Mouse (Mus musculus) left cerebral cortex, postnatal 14 days (tissue): Measurements from ENCODE around the gene Dus1l. TPM values are rescaled to one million over a fixed set of nuclear protein-coding genes. Genes with fewer than 3 reads are reported as not detected.
A peak's percentile ranks its signal among the peaks of the same experiment; 100 is the strongest.
"Not testable (repeated sequence)": the region's sequence is repeated elsewhere in the genome, so short reads cannot be mapped to it uniquely, and the experiment has no call there.

Experiments
- DNase-seq, 2 experiments: peaks; one replicate each; pipeline ENCODE4 v3.0.0; 2021 to 2022; ENCODE audit warnings: low spot score in 2 of 2, mixed read lengths in 1 of 2
- intact Hi-C: fragments of 180-260 bp; cut with DNase I; formaldehyde crosslinking; loops from one replicate; pipeline ENCODE4 v1.15.1; 2025
- total RNA-seq, 2 experiments: library from RNA; stranded (reverse); gene quantifications; 2 replicates each; pipeline ENCODE4 v1.2.3; 2021

Gene Dus1l
- total RNA-seq, 2 experiments from 2014 or later = 44.2 to 49.0 TPM

DNA sequence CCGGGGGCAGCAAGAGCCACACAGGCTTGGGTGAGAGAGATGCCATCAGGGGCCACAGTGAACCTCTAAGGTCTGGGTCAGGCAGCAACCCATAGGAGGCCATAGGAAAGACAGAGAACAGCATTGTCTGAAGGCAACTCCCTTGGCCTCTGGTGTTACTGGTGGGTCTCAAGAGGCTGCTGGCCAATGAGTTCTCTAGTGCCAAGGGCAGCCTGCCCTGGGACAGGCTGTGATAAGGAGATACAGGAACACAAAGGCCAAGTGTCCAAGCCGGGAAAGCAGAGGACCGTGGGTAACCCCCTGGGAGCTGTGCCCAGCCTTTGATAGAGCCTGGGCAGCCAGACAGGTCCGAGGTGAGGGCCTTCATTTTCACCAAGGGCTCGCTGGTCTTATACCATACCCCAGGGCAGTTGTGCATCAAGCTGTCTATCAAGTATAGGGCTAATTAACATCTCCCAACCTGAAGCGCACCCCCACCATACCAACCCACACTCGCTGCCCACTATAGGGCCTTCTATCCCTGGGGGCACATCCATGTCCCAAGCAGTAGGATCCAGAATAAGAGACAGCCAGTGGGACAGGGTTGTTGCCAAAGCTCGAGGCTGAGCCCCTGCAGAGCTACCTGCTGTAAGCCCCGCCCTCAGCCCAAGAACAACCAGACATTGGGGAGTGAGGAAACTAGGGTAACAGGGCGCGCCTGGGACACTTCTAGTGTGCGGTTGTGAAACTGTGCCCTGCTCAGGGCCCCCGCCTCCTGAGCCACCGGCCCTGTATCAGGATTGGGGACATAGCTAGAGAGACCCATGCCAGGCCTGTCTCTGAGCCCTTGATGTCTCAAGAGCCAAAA lies 25.1 kb upstream of the Dus1l start:
- no peak for DNase-seq
- intact Hi-C loops = loop anchor here (5.0 kb wide), 1 partner anchor 81 kb away; no protein-coding TSS in a partner anchor

GRCm38 (mm10) chr11:120820546-120820945 lies 24.3 kb upstream of the Dus1l start:
- intact Hi-C loops = loop anchor here (5.0 kb wide), 1 partner anchor 82 kb away; no protein-coding TSS in a partner anchor
- DNase-seq = no peak

GRCm38 (mm10) chr11:120819556-120819955 lies 23.4 kb upstream of the Dus1l start:
- DNase-seq = no peak

DNA sequence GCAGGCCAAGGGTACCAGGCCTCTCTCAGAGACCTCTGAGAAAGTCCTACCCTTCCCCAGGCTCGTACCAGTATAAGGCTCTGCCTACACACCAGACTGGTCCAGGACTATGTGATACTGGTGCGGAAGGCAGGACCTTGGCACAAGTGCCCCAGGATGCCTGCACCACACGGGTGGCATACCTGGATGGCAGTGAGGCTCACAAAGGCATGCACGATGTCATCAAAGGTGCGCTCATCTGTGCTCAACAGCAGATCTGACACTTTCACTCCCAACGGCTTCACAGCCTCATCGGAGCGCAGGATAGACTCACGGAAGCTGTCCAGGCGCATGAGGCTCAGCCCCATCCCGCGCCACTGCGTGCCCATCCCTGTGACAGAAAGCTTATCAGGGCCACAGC lies 22.0 kb upstream of the Dus1l start:
- intact Hi-C loops = no loop called here
- no peak for DNase-seq

More at GRCm38 (mm10) chr11:120819556-120819955, 23.4 kb upstream of the Dus1l start:
- intact Hi-C loops = no loop called here

DNA sequence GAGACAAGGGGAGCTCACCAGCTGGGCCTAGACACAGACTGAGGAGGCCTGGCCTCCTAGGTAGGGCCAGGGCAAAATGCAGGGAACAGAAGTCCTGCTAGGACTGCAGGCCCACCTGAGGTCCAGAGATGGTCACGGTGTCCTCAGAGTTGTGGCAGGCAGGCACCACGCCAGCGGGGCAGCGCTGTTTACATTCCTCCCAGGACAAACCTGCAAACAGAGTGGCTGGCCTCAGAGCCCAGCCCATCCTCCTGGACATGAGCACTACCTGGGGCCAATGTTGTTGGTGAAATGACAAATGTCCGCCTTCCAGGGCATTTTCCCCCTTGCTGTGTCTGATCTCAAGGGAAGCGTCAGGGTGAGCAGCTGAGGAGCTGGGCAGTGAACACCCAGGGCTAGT lies 21.2 kb upstream of the Dus1l start:
- intact Hi-C loops = no loop called here
- no peak for DNase-seq

DNA sequence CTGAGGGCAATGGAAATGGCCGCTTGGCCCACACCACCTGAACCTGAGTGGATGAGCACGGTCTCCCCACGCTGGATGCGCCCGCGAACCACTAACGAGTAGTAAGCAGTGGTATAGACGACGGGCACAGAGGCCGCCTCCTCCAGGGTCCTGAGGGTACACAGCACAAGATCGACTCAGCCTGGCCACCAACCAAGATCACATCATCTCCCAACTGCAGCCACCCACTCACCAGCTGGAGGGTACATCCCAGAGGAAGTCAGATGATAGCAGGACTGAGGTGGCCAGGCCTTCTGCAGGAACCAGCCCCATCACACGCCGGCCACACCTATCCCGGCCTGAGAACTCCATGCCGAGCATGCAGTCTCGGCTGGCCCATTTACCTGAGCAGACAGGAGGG lies 15.9 kb upstream of the Dus1l start:
- intact Hi-C loops = no loop called here
- no peak for DNase-seq

DNA sequence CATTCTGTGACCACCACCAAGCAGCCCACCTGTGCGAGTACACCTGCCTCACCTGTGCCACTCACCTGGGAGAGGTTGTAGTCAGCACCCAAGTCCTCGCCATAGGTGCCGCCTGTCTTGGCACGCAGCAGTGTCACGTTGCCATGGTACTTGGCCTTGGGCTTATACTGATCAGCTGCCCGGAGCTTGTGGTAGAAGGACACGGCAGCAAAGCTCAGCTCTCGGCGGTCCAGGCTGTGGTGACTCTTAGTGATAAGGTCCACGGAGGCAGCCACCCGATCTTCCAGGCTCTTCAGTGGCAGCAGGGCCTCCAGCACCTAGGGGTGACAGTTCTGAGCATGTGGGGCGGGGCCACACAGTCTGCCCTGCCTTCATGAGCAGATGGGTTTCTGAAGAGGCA lies 11.8 kb upstream of the Dus1l start:
- no peak for DNase-seq
- intact Hi-C loops = no loop called here

DNA sequence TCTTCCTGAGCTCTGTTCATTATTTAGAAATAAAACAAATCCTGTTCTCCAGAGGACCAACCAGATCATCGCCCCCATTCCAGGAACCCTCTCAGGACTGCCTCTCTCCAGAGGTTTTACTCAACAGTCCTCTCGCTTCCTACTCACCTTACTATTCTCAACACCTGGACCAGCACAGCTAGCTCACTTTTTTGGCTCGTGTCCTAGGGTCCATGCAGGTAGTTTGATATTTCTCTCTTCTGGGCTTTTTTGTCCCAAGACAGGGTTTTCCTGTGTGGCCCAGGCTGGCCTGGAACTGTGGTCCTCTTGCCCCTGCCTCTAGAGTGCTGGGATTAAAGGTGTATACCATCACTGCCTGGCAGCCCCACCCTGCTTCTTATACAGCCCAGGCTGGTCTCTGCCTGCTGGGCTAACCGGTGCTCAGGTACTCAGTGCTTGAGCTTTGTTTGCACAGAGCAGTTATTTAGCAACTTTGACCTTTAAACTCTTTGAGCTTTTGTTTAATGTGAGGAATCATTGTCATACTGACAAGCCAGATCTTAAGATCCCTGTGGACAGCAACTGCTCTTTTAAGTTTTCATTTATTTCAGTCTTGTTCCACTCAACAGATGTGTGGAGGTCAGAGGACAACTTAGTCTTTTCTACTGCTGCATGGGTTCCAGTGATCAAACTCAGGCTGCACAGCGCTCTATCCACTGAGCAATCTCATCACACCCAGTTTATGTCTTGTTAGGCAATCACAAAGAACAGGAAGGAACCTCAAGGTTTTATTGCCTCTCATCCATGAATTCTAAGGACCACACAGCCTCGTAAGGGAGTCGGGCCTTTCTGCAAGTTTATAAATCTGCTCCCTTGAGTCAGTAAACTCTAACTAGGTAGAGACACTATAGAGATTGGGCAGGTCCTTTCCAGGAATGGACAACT lies 9.4 kb upstream of the Dus1l start:
- no peak for DNase-seq
- intact Hi-C loops = no loop called here

GRCm38 (mm10) chr11:120804769-120805168 lies 8.6 kb upstream of the Dus1l start:
- intact Hi-C loops = no loop called here
- no peak for DNase-seq

DNA sequence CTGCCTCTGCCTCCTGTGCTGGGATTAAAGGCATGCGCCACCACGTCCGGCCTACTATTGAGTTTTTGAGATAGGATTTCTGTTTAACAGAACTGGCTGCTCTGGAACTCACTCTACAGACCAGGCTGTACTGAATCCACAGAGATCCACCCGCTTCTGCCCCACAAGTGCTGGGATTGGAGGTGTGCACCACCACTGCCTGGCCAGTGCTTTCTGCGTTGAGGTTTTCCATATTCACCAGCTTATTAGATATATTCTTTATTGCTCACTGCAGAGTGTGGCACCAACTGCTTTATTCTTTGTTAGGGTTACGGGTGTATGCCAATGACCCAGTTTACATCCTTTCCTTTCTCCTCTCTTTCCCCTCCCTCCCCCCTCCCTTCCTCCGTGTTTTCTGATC lies 8.1 kb upstream of the Dus1l start:
- no peak for DNase-seq
- intact Hi-C loops = no loop called here

- DNase-seq = peak; percentile 87 to 90
- intact Hi-C loops = loop anchor here (1.0 kb wide), 1 partner anchor 80 kb away; no protein-coding TSS in a partner anchor
These were observed 4.1 kb upstream of the Dus1l start for GRCm38 (mm10) chr11:120800061-120800904.

- intact Hi-C loops = no loop called here
- no peak for DNase-seq
These were observed 3.2 kb upstream of the Dus1l start for GRCm38 (mm10) chr11:120799316-120799890.

DNA sequence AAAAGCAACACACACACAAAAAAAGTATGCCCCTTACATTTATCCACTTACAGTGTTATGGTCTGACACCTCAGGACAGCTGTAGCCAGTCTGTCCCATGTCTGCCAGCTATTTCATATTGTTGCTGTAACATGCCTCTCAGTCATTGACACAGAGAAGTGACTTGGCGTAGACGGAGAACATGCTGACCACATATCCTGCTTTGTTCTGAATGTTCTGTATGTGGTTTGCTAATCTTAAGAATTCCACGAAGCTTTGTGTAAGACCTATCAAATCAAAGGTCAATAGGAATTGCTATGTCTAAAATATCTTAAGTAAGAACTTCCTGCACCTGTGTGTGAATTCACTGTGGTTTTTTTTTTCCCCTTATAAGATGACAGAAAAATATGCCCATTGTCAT lies 2.0 kb upstream of the Dus1l start:
- intact Hi-C loops = no loop called here
- DNase-seq = no peak

GRCm38 (mm10) chr11:120796614-120796946 lies 377 bp upstream of the Dus1l start:
- no peak for DNase-seq
- intact Hi-C loops = no loop called here

DNA sequence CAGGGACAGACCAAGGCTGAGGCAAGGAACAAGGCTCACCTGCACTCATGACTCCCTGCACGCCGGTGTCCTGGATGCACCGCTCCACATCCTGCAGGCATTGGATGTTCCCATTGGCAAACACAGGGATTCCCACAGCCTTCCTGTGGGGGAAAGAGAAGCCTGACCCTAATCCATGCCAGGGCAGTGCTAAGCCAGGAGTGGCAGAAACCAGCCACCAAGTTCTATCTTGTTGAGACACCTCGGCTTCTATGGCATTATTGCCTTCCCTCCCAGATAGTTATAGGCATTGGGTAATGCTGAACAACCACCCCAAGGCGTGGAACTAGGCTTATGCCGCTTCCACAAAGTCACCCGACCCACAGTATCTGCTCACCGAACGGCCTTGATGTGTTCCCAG lies 3.6 kb downstream of the Dus1l start:
- intact Hi-C loops = no loop called here
- no peak for DNase-seq

DNA sequence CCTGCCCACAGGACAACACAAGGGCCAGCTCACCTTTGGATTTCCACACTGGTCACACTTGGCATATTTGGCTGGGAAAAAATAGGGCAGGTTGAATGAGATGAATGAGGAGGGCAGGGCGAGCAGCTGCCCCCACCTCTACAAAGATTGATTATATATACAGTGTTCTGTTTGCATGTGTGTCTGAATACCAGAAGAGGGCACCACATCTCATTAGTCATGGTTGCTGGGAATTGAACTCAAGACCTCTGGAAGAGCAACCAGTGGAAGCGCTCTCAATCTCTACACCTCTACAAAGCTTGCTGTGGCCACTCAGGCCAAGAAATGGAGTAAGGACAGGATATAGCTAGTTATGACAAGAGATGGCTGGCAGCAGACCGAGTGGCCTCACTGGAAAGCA lies 6.4 kb downstream of the Dus1l start:
- intact Hi-C loops = no loop called here
- DNase-seq = no peak

DNA sequence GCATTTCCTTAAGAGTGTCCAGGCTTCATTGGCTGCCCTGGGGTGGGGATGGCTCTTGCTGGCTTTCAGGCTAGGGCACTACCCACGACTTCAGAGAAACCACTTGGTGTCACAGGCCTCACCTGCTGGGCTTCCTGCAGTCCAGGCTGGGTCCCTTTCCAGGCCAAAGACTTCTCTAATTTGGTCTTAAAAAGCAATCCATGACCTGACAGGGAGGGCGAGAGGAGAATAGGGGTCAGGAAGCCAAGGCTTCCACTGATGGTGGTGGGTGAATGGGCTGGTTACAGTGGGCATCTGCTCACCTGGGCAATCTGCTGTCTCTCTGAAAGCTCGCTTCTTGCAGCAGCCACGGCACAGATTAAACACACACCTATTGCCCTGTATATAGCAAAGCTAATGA lies 6.8 kb downstream of the Dus1l start:
- intact Hi-C loops = no loop called here
- no peak for DNase-seq

- DNase-seq, intact Hi-C loops: not testable (repeated sequence)
These were observed 7.7 kb downstream of the Dus1l start for GRCm38 (mm10) chr11:120788460-120788859.

GRCm38 (mm10) chr11:120785145-120785544 lies 11.1 kb downstream of the Dus1l start:
- no peak for DNase-seq
- intact Hi-C loops = no loop called here
